Mouse (Mus musculus) cerebellum, postnatal 14 days (tissue): Measurements from ENCODE around the gene Pou5f2.

Experiments used
- DNase-seq, 2 experiments: peaks; one replicate each; pipeline ENCODE4 v3.0.0; 2021; ENCODE audit warnings: mixed read lengths in 2 of 2

Gene Pou5f2

DNA sequence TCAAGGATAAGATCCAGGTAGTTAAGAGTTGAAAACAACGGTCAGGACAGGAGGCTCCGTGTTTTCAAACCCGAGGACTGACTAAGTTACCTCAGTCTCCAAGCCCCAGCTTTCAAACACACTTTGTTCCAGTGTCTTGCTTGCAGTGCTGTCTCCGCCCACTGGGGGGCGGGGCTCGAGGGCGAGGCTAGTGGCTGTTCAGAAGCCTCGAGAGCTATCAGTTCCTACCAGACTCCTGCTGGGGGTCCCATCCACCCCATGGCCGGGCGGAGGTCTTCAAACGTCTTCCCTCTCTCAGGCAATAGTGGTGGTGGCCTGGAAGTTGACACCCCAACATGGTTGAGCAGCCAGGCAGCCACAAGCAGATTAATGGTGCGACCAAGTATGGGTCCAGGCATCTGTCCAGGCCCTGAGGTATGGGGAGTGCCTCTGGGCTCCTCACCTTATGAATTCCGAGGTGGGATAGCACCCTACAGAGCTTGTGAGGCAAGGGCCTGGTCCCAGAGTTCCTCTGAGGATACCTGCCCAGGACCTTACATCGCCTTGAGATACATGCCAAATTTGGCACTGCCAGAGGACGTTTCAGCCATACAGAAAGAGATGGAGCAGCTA lies at the start of gene Pou5f2:
Pou5f2 (plus strand) TSS at position 220 of the 612 bp plus-strand sequence.
- DNase-seq, result peak; percentile 15 to 38

- no peak for DNase-seq
Observed at GRCm38 (mm10) chr13:77976248-77976647, 48.5 kb upstream of the Pou5f2 start.

- no peak for DNase-seq
Observed at GRCm38 (mm10) chr13:77977121-77977520, 47.6 kb upstream of the Pou5f2 start.

- peak; percentile 70 to 75 for DNase-seq
Observed at GRCm38 (mm10) chr13:77982105-77982851, 42.4 kb upstream of the Pou5f2 start.

DNA sequence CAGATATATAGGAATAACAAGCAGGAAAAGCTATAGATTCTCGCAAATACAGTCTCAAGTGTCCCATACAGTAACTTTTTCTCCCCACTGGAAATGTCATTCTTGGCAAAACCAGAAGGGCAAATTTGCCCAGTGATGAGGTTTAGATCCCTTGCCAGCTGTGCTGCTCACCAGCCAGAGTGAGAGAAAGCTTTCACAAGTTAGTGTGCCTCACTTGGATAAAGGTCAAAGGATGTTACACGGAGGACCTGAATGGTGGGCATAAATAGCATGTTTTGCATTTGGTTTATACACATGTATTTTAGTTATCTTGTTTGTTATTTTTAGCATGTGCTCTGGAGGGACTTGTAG lies 41.9 kb upstream of the Pou5f2 start:
- peak in 1 of 2 experiments; percentile 4 for DNase-seq

DNA sequence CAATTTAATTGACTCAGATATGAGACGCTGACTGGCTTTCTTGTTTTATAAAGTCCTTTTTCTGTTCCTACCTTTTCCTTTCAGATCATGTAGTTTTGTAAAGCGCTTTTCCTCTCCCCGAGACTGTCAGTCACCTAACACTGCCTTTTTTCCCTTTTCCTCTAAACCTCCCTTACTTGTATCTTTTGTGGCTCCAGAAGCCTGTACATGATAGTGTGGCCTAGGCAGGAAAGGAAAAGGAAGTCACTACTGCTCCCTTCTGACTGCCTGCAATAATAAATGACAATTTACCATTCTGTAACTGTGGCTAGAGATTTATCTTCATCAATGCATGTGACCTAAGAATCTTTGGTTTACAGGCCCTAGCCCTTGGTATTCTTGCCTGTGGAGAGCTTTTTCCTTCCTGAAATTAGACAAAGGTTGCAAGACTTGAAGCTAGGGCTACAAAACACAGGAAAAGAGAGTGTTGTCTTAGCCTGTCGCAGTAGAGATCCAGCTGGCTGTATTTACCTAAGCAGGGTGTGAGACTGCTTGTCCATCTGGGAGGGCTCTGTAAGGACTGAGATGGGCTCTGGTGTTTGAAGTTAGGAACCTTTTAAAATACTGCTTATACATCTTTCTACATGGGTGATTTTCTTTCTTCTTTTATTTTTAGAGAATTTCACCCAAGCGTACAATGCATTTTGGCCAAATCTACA lies 33.4 kb upstream of the Pou5f2 start:
- no peak for DNase-seq

- DNase-seq, result no peak
Observed at GRCm38 (mm10) chr13:78004649-78005048, 20.1 kb upstream of the Pou5f2 start.

DNA sequence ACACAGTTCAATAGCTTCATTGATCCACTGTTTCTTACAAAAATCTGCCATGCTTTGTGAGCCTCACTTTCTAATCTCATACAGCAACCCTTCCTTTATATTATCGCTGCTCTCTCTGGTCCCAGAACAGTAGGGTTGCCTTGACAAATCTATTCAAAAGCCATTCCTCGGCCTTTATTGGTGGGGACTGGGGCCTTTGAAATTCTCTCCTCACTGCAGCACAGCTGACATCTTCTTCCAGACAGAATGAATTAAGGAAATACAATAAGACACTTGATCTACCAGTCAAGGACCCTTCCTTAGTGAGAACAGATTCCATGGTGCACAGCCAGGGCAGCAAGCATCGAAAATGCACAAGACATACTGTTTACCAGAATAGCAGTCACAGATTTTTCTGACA lies 19.4 kb upstream of the Pou5f2 start:
- no peak for DNase-seq

DNA sequence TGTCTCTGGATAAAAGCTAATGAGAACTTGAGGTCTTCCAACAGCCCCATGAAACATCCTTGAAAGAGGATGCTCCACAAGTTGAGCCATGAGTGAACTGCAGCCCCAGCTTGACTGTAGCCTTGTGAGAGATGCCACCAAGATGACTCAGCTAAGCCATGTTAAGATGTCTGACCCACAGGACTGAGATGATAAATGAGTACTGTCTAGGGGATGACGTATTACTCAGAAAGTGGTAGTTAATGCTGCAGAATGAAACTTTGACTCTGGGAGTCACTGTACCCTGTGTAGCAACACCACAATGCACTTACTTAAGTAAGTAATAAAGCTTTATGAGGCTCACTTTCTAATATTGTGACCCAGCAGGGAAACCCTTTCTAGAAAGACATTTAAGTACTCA lies 14.5 kb upstream of the Pou5f2 start:
- DNase-seq, result no peak

- DNase-seq, result no peak
Observed at GRCm38 (mm10) chr13:78032821-78033220, 8.1 kb downstream of the Pou5f2 start.

- DNase-seq, result no peak
Observed at GRCm38 (mm10) chr13:78037203-78037602, 12.5 kb downstream of the Pou5f2 start.

DNA sequence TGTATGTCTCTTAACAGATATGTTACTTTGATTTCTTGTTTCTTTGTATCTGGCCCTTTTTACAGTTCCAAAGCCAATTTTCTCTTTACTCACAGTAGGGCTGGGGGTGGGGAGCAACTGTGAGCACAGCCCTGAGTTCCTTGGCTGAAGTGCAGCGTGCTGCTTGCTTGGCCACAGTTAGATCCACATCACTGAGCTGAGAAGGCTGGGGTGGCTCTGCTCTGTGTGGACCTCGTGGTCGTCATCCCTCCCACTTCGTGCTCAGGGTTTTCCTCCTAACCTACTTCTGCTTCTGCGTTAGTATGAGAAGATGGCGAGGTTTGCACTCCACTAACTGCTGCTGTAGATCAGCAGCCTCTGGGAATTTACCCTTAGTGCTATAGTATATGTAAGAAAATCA lies 18.5 kb downstream of the Pou5f2 start:
- no peak for DNase-seq

- no peak for DNase-seq
Observed at GRCm38 (mm10) chr13:78045116-78045515, 20.4 kb downstream of the Pou5f2 start.
